Mouse (Mus musculus) limb, embryonic 15.5 days (tissue): Measurements from ENCODE around the gene Dbnl. TPM values are rescaled to one million over a fixed set of nuclear protein-coding genes. Genes with fewer than 3 reads are reported as not detected.
"Not testable (repeated sequence)": the region's sequence is repeated elsewhere in the genome, so short reads cannot be mapped to it uniquely, and the experiment has no call there.

ENCODE experiments used
- ATAC-seq: fragments of 200-750 bp; cut with Nextera tagmentation; 2 replicates; pipeline ENCODE4 v1.8.0; 2017; ENCODE audit warnings: low read depth, moderate TSS enrichment; ENCODE audit not compliant: insufficient number of reproducible peaks, low FRiP score, low TSS enrichment
- H3K27ac ChIP-seq: fragments of 300-500 bp; sonication (generic); 2 replicates; pipeline ENCODE4 v1.5.1; 2015; ENCODE audit warnings: moderate library complexity, mild to moderate bottlenecking, inconsistent platforms
- H3K27me3 ChIP-seq: fragments of 300-500 bp; sonication (generic); 2 replicates; pipeline ENCODE4 v1.6.1; 2015; ENCODE audit warnings: inconsistent platforms
- H3K36me3 ChIP-seq: fragments of 300-500 bp; sonication (generic); 2 replicates; pipeline ENCODE4 v1.6.1; 2015; ENCODE audit warnings: inconsistent platforms
- H3K4me1 ChIP-seq: fragments of 300-500 bp; sonication (generic); 2 replicates; pipeline ENCODE4 v1.6.1; 2015; ENCODE audit warnings: inconsistent platforms
- H3K4me2 ChIP-seq: fragments of 300-500 bp; sonication (generic); 2 replicates; pipeline ENCODE4 v1.6.1; 2015; ENCODE audit warnings: mild to moderate bottlenecking, inconsistent platforms
- H3K4me3 ChIP-seq: fragments of 300-500 bp; sonication (generic); 2 replicates; pipeline ENCODE4 v1.5.1; 2015; ENCODE audit warnings: mild to moderate bottlenecking, inconsistent platforms
- H3K9ac ChIP-seq: fragments of 300-500 bp; sonication (generic); 2 replicates; pipeline ENCODE4 v1.6.1; 2015; ENCODE audit warnings: inconsistent platforms
- H3K9me3 ChIP-seq: fragments of 300-500 bp; sonication (generic); 2 replicates; pipeline ENCODE4 v1.6.1; 2016; ENCODE audit warnings: inconsistent platforms
- WGBS: fragments of 180-500 bp; shearing (Covaris S2); methylation state at CpG from one replicate; pipeline ENCODE4 v1.1.7; 2015; 5-methylcytosine and 5-hydroxymethylcytosine counted together
- polyA plus RNA-seq: library from polyadenylated mRNA; unstranded; fragments of >200 nt; fragmentation: Nextera tagmentation; extraction: Ambion mirVana; gene quantifications from 2 replicates; pipeline ENCODE4 v1.2.1, GENCODE M21; 2015

Gene Dbnl
- polyA plus RNA-seq, 1 experiment from 2014 or later, result 143 TPM

- no peak for ATAC-seq
- 83% methylated on average over 5 of the region's 5 CpGs for WGBS
- Histone ChIP-seq H3K4me1 (peaks cover 12% of the 10 kb centered on the region), H3K9me3 (no peaks in the 10 kb centered on the region), H3K36me3 (peaks cover 80% of the 10 kb centered on the region), H3K9ac (no peak overlapping the region), H3K27ac (no peak overlapping the region), H3K4me3 (no peak overlapping the region), H3K27me3 (no peaks in the 10 kb centered on the region), H3K4me2 (no peak overlapping the region)
These were observed 9.6 kb downstream of the Dbnl start for GRCm38 (mm10) chr11:5797928-5798327.

GRCm38 (mm10) chr11:5799621-5800490, 11.6 kb downstream of the Dbnl start:
- Histone ChIP-seq H3K27ac (no peak overlapping the region), H3K36me3 (peaks cover 63% of the 10 kb centered on the region), H3K4me1 (peaks cover 21% of the 10 kb centered on the region), H3K9ac (no peak overlapping the region), H3K9me3 (no peaks in the 10 kb centered on the region), H3K4me3 (no peak overlapping the region), H3K27me3 (no peaks in the 10 kb centered on the region), H3K4me2 (no peak overlapping the region)
- no peak for ATAC-seq
- WGBS, result 83% methylated on average over 17 of the region's 17 CpGs

GRCm38 (mm10) chr11:5801511-5801910, 13.2 kb downstream of the Dbnl start:
- ATAC-seq, result no peak
- no peaks in the 10 kb centered on the region for H3K9me3 ChIP-seq
- no peak overlapping the region for H3K4me3 ChIP-seq
- no peak overlapping the region for H3K27ac ChIP-seq
- peaks cover 21% of the 10 kb centered on the region for H3K4me1 ChIP-seq
- H3K36me3 ChIP-seq, result peaks cover 47% of the 10 kb centered on the region
- WGBS, result 93% methylated on average over 16 of the region's 16 CpGs
- H3K4me2 ChIP-seq, result no peak overlapping the region
- no peaks in the 10 kb centered on the region for H3K27me3 ChIP-seq
- H3K9ac ChIP-seq, result no peak overlapping the region

GRCm38 (mm10) chr11:5802005-5802404, 13.7 kb downstream of the Dbnl start:
- Histone ChIP-seq H3K4me2 (no peak overlapping the region), H3K9me3 (no peaks in the 10 kb centered on the region), H3K4me3 (peak overlapping the region; percentile 7; the same call in 1 of the 2 replicates), H3K4me1 (peaks cover 21% of the 10 kb centered on the region), H3K36me3 (peaks cover 42% of the 10 kb centered on the region), H3K27ac (peak overlapping the region; percentile 65), H3K27me3 (no peaks in the 10 kb centered on the region), H3K9ac (no peak overlapping the region)
- ATAC-seq, result no peak
- WGBS, result 59% methylated on average over 12 of the region's 12 CpGs

GRCm38 (mm10) chr11:5802457-5803217, 14.3 kb downstream of the Dbnl start:
- ATAC-seq, result no peak
- Histone ChIP-seq H3K4me2 (no peak overlapping the region), H3K4me1 (peaks cover 21% of the 10 kb centered on the region), H3K4me3 (peak overlapping the region; percentile 14), H3K9me3 (no peaks in the 10 kb centered on the region), H3K36me3 (peaks cover 36% of the 10 kb centered on the region), H3K9ac (no peak overlapping the region), H3K27ac (peak overlapping the region; percentile 65), H3K27me3 (no peaks in the 10 kb centered on the region)
- 53% methylated on average over 8 of the region's 8 CpGs for WGBS

- Histone ChIP-seq H3K9ac (no peak within 1 kb of the TSS), H3K36me3 (peaks cover 28% of the 10 kb centered on the region), H3K9me3 (no peaks in the 10 kb centered on the region), H3K4me3 (peak within 1 kb of the TSS; percentile 14), H3K4me1 (peaks cover 21% of the 10 kb centered on the region), H3K4me2 (no peak within 1 kb of the TSS), H3K27me3 (no peaks in the 10 kb centered on the region), H3K27ac (peak within 1 kb of the TSS; percentile 65)
- ATAC-seq, result no peak
- WGBS, result 28% methylated on average over 8 of the region's 8 CpGs
These were observed 15.3 kb downstream of the Dbnl start, which contains the start of gene Pgam2 for GRCm38 (mm10) chr11:5803551-5803981. Gene Pgam2 (minus strand): TSS chr11:5803733.

- no peak for ATAC-seq
- no peak overlapping the region for H3K4me2 ChIP-seq
- peaks cover 23% of the 10 kb centered on the region for H3K36me3 ChIP-seq
- H3K27ac ChIP-seq, result no peak overlapping the region
- H3K9ac ChIP-seq, result no peak overlapping the region
- 76% methylated on average over 5 of the region's 5 CpGs for WGBS
- peaks cover 21% of the 10 kb centered on the region for H3K4me1 ChIP-seq
- H3K9me3 ChIP-seq, result no peaks in the 10 kb centered on the region
- H3K27me3 ChIP-seq, result no peaks in the 10 kb centered on the region
- H3K4me3 ChIP-seq, result no peak overlapping the region
These were observed 15.9 kb downstream of the Dbnl start for GRCm38 (mm10) chr11:5804174-5804573.

- no peak for ATAC-seq
- peaks cover 7% of the 10 kb centered on the region for H3K36me3 ChIP-seq
- H3K4me1 ChIP-seq, result peaks cover 21% of the 10 kb centered on the region
- WGBS, result 84% methylated on average over 3 of the region's 3 CpGs
- H3K4me2 ChIP-seq, result no peak overlapping the region
- no peak overlapping the region for H3K9ac ChIP-seq
- no peaks in the 10 kb centered on the region for H3K9me3 ChIP-seq
- H3K4me3 ChIP-seq, result no peak overlapping the region
- H3K27ac ChIP-seq, result no peak overlapping the region
- no peaks in the 10 kb centered on the region for H3K27me3 ChIP-seq
These were observed 17.4 kb downstream of the Dbnl start for GRCm38 (mm10) chr11:5805711-5806110.

GRCm38 (mm10) chr11:5807956-5808355, 19.7 kb downstream of the Dbnl start:
- no peak overlapping the region for H3K4me3 ChIP-seq
- H3K4me1 ChIP-seq, result peaks cover 9% of the 10 kb centered on the region
- no peak overlapping the region for H3K9ac ChIP-seq
- ATAC-seq, result no peak
- H3K9me3 ChIP-seq, result no peaks in the 10 kb centered on the region
- no peaks in the 10 kb centered on the region for H3K36me3 ChIP-seq
- no peaks in the 10 kb centered on the region for H3K27me3 ChIP-seq
- WGBS, result 81% methylated on average over 9 of the region's 9 CpGs
- H3K4me2 ChIP-seq, result no peak overlapping the region
- H3K27ac ChIP-seq, result no peak overlapping the region

GRCm38 (mm10) chr11:5809487-5809886, 21.2 kb downstream of the Dbnl start:
- ATAC-seq, H3K9me3 ChIP-seq, H3K4me3 ChIP-seq, H3K27ac ChIP-seq, H3K4me1 ChIP-seq, H3K9ac ChIP-seq, H3K4me2 ChIP-seq, H3K36me3 ChIP-seq, H3K27me3 ChIP-seq: not testable (repeated sequence)
- 87% methylated on average over 4 of the region's 4 CpGs for WGBS

GRCm38 (mm10) chr11:5813381-5813780, 25.1 kb downstream of the Dbnl start:
- Histone ChIP-seq H3K9me3 (no peaks in the 10 kb centered on the region), H3K27ac (no peak overlapping the region), H3K9ac (no peak overlapping the region), H3K4me3 (no peak overlapping the region), H3K27me3 (no peaks in the 10 kb centered on the region), H3K4me2 (no peak overlapping the region), H3K4me1 (no peaks in the 10 kb centered on the region), H3K36me3 (no peaks in the 10 kb centered on the region)
- ATAC-seq, result no peak
- WGBS, result 72% methylated on average over 10 of the region's 10 CpGs

GRCm38 (mm10) chr11:5819223-5819622, 30.9 kb downstream of the Dbnl start:
- Histone ChIP-seq H3K9me3 (no peaks in the 10 kb centered on the region), H3K27me3 (no peaks in the 10 kb centered on the region), H3K27ac (no peak overlapping the region), H3K9ac (no peak overlapping the region), H3K4me1 (no peaks in the 10 kb centered on the region), H3K36me3 (no peaks in the 10 kb centered on the region), H3K4me2 (no peak overlapping the region), H3K4me3 (no peak overlapping the region)
- ATAC-seq, result no peak
- WGBS, result 65% methylated on average over 2 of the region's 2 CpGs
